ENCODE assay signal across 8 mouse cellular contexts in the genomic region with DNA sequence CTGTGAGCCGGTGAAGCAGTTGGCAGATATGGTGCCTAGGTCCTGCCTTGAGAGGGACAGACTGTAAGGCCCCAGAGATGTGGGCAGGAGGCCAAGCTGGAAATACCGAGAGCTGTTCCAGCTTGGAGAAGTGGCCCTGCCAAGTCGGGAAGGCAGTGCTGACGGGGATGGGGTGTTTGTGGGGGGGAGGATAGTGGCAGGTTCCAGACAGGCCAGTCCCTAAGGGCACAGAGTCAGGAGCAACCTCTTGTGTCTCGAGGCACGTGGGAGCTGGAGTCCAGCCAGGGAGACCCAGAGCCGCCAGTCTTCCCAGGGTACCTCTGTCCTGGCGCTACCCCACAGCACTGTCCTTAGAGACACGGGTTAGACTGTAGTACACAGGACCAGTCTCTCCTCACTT. TPM values are rescaled to one million over a fixed set of nuclear protein-coding genes. Genes with fewer than 3 reads are reported as not detected.
DNase-seq lines count a peak whose midpoint lies in the region; ATAC-seq and TF ChIP-seq lines count a peak whose summit lies in the region.

No protein-coding gene starts in this region.

- no peak for TF ChIP-seq CTCF in liver, postnatal 0 days (IDR thresholded peaks at IDR 0.05; ENCODE audit: low read depth)

- no peaks in the 10 kb centered on the region for H3K9me3 ChIP-seq in embryonic facial prominence, embryonic 14.5 days (ENCODE audit: control insufficient read depth, low read length)
- no peaks in the 10 kb centered on the region for H3K9me3 ChIP-seq in liver, postnatal 0 days (ENCODE audit: low read length)
- no peaks in the 10 kb centered on the region for H3K9me3 ChIP-seq in stomach, embryonic 14.5 days (ENCODE audit: control insufficient read depth, low read depth, low read length)

- DNase-seq in urinary bladder, postnatal 10 days (ENCODE audit: low spot score), result peak; percentile 68
- no peak for DNase-seq in urinary bladder, adult 2 months (ENCODE audit: low spot score)
- peak; percentile 90 for DNase-seq in embryonic facial prominence, embryonic 14.5 days (ENCODE audit: low spot score)
- peak; percentile 95 for DNase-seq in heart, adult 9 months (ENCODE audit: low spot score in 2 of 2)
- DNase-seq in kidney, adult 9 months, result peak; percentile 94
- peak; percentile 52 for DNase-seq in liver, postnatal 0 days
- DNase-seq in thymus, postnatal 10 days (ENCODE audit: low spot score in 2 of 2), result no peak

- no peak overlapping the region for H3K4me2 ChIP-seq in embryonic facial prominence, embryonic 14.5 days (ENCODE audit: low read depth, low read length)
- H3K4me2 ChIP-seq in liver, postnatal 0 days (ENCODE audit: low read depth, low read length), result no peak overlapping the region
- no peak overlapping the region for H3K4me2 ChIP-seq in stomach, embryonic 14.5 days (replicated peaks; ENCODE audit: low read depth, low read length)

- peak overlapping the region; percentile 70 for H3K27ac ChIP-seq in embryonic facial prominence, embryonic 14.5 days (replicated peaks; ENCODE audit: low read depth, low read length)
- 0 out of 2 replicates have a peak overlapping the region, but pooled peaks have one; percentile 4 for H3K27ac ChIP-seq in liver, postnatal 0 days (ENCODE audit: low read depth)
- H3K27ac ChIP-seq in stomach, embryonic 14.5 days (ENCODE audit: low read length), result peak overlapping the region; percentile 93; the same call in 1 of the 2 replicates

- peak; percentile 55 for ATAC-seq in embryonic facial prominence, embryonic 14.5 days (ENCODE audit: low read depth)
- peak; percentile 24; the same call in 1 of the 2 replicates for ATAC-seq in liver, postnatal 0 days
- ATAC-seq in stomach, embryonic 14.5 days (ENCODE audit: insufficient number of reproducible peaks, insufficient read depth, low FRiP score, low read depth), result 0 out of 2 replicates have a peak, but pooled peaks have one; percentile 20

- H3K4me3 ChIP-seq in embryonic facial prominence, embryonic 14.5 days (ENCODE audit: low read depth, low read length), result no peak overlapping the region
- no peak overlapping the region for H3K4me3 ChIP-seq in liver, postnatal 0 days (ENCODE audit: low read depth, low read length)
- H3K4me3 ChIP-seq in stomach, embryonic 14.5 days (ENCODE audit: low read depth, low read length), result no peak overlapping the region

- H3K27me3 ChIP-seq in embryonic facial prominence, embryonic 14.5 days (replicated peaks; ENCODE audit: control insufficient read depth, insufficient read depth, low read length), result no peaks in the 10 kb centered on the region
- H3K27me3 ChIP-seq in liver, postnatal 0 days (ENCODE audit: insufficient read depth, low read length), result no peaks in the 10 kb centered on the region
- H3K27me3 ChIP-seq in stomach, embryonic 14.5 days (ENCODE audit: control insufficient read depth, insufficient read depth, low read length), result no peaks in the 10 kb centered on the region

- H3K4me1 ChIP-seq in embryonic facial prominence, embryonic 14.5 days (ENCODE audit: control insufficient read depth, insufficient read depth, low read length), result peaks cover 80% of the 10 kb centered on the region
- H3K4me1 ChIP-seq in liver, postnatal 0 days (ENCODE audit: insufficient read depth), result 0 out of 2 replicates have a peak, but pooled peaks cover 14% of the 10 kb centered on the region
- H3K4me1 ChIP-seq in stomach, embryonic 14.5 days (ENCODE audit: control insufficient read depth, insufficient read depth, low read length), result peaks cover 76% of the 10 kb centered on the region

- 26% methylated on average over 6 of the region's 9 CpGs for WGBS in embryonic facial prominence, embryonic 14.5 days
- WGBS in liver, postnatal 0 days (ENCODE audit: insufficient replicate concordance), result 59% methylated on average over 9 of the region's 9 CpGs
- WGBS in stomach, embryonic 14.5 days, result 34% methylated on average over 9 of the region's 9 CpGs

- no peak overlapping the region for H3K9ac ChIP-seq in embryonic facial prominence, embryonic 14.5 days (ENCODE audit: low read depth, low read length)
- H3K9ac ChIP-seq in liver, postnatal 0 days (replicated peaks), result no peak overlapping the region
- H3K9ac ChIP-seq in stomach, embryonic 14.5 days (replicated peaks; ENCODE audit: low read depth, low read length), result no peak overlapping the region

- no peak for TF ChIP-seq EP300 in liver, postnatal 0 days (IDR thresholded peaks at IDR 0.05; ENCODE audit: low read depth)

- 0 out of 2 replicates have a peak, but pooled peaks cover 4% of the 10 kb centered on the region for H3K36me3 ChIP-seq in embryonic facial prominence, embryonic 14.5 days (ENCODE audit: control insufficient read depth, insufficient read depth, low read length)
- H3K36me3 ChIP-seq in liver, postnatal 0 days (replicated peaks; ENCODE audit: insufficient read depth, low read length), result no peaks in the 10 kb centered on the region
- H3K36me3 ChIP-seq in stomach, embryonic 14.5 days (ENCODE audit: control insufficient read depth, insufficient read depth, low read length), result no peaks in the 10 kb centered on the region; the same call in 1 of the 2 replicates

RNA-seq across cellular contexts. Expression of gene Smad6, which starts 53.3 kb away (rescaled TPM):
- 20.6 and 21.8 TPM in 2 replicates for polyA plus RNA-seq in urinary bladder, adult 2 months (2012; rRNA removed)
- 7.9 and 8.8 TPM in 2 replicates for polyA plus RNA-seq in embryonic facial prominence, embryonic 14.5 days (2014; fragmentation: Nextera tagmentation; extraction: Ambion mirVana)
- 1.8 and 2.9 TPM in 2 replicates for polyA plus RNA-seq in liver, postnatal 0 days (2015; fragmentation: Nextera tagmentation; extraction: Ambion mirVana)
- 7.5 and 9.7 TPM in 2 replicates for polyA plus RNA-seq in stomach, embryonic 14.5 days (2014; fragmentation: Nextera tagmentation; extraction: Ambion mirVana)

Comparison
In these comparisons a context has a peak if more than half of its experiments do, and no peak if none do; other contexts are left out.
1. DNase-seq: peak in urinary bladder, postnatal 10 days (single experiment), embryonic facial prominence, embryonic 14.5 days (single experiment), heart, adult 9 months (2 of 2), kidney, adult 9 months (single experiment) and liver, postnatal 0 days (single experiment); none in urinary bladder, adult 2 months (single experiment) and thymus, postnatal 10 days (0 of 2).
2. H3K27ac ChIP-seq: peak in every context shown above with its lines; median percentile 93 in stomach, embryonic 14.5 days; 70 in embryonic facial prominence, embryonic 14.5 days; 4 in liver, postnatal 0 days.
3. Peak in every context shown above with its lines, with median percentiles within 50 percentile points of each other: ATAC-seq.